Mouse (Mus musculus): ENCODE data around the gene Cldn4. TPM values are rescaled to one million over a fixed set of nuclear protein-coding genes. Genes with fewer than 3 reads are reported as not detected.

The Cldn4 gene
- polyA plus RNA-seq, 1 experiment = 0.21 TPM

DNA sequence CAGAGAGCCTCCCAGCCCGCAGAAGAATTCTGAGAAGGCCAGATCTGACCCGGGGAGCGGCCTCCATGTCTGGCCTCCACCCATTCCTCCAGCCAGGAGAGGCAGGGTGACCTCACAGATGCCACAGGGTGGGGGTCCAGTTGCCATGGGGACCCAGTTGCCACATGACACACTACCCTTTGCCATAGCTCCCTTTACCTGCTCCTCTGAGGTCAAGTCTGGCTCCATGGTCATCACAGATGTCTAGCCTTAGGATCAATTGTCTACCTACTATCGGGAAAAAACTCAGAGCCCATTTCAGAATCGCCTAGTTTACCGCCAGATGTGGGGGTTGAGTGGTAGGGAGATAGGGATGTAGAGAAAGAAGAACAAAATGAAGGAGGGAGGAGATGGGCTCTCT is 40.1 kb downstream of the Cldn4 start, which contains the start of gene Tmem270:
Tmem270 (minus strand) TSS at position 101 of the 400 bp plus-strand sequence.
- H3K27ac ChIP-seq (ENCODE audit: control insufficient read depth, insufficient read depth, low read depth, low read length) = no peak within 1 kb of the TSS; the same call in 1 of the 2 replicates
- peak within 1 kb of the TSS; percentile 87 for H3K4me3 ChIP-seq (ENCODE audit: control insufficient read depth, low read depth, low read length)
- H3K36me3 ChIP-seq (ENCODE audit: control insufficient read depth, insufficient read depth, low read length) = no peaks in the 10 kb centered on the region
- TF ChIP-seq POLR2A (IDR thresholded peaks at IDR 0.05; ENCODE audit: control insufficient read depth, low read depth, low read length) = peak; percentile 63; the same call in 1 of the 2 replicates
- no peak for TF ChIP-seq CTCF (IDR thresholded peaks at IDR 0.05; ENCODE audit: control insufficient read depth, insufficient read depth, insufficient replicate concordance, low read depth, low read length)
- H3K4me1 ChIP-seq (ENCODE audit: control insufficient read depth, insufficient read depth, low read length) = no peaks in the 10 kb centered on the region
- no peaks in the 10 kb centered on the region for H3K27me3 ChIP-seq (ENCODE audit: control insufficient read depth, insufficient read depth, low read length)

DNA sequence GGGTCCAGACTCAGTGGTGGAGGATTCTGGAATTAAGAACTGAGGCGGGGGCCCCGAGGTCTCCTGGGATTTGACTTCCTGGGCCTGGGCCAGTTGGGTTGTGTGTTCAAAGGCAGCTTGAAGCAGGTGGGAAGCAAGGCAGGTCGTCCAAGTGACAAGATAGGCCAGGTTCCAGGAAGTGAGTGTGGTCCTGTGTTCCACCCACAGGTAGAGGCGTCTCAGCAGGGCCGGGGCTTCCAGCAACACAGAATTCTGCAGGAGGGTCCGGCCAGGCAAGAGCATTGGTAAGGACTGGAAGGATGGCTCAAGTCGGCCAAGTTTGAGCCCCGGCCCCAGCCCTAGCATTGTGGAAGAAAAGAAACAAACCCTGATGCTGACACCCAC is 45.1 kb downstream of the Cldn4 start:
- Histone ChIP-seq H3K4me1 (ENCODE audit: control insufficient read depth, insufficient read depth, low read length) (no peaks in the 10 kb centered on the region), H3K36me3 (ENCODE audit: control insufficient read depth, insufficient read depth, low read length) (no peaks in the 10 kb centered on the region), H3K27me3 (ENCODE audit: control insufficient read depth, insufficient read depth, low read length) (no peaks in the 10 kb centered on the region), H3K4me3 (ENCODE audit: control insufficient read depth, low read depth, low read length) (no peak overlapping the region), H3K27ac (ENCODE audit: control insufficient read depth, insufficient read depth, low read depth, low read length) (no peak overlapping the region)
- TF ChIP-seq POLR2A (IDR thresholded peaks at IDR 0.05; ENCODE audit: control insufficient read depth, low read depth, low read length) = no peak
- no peak for TF ChIP-seq CTCF (IDR thresholded peaks at IDR 0.05; ENCODE audit: control insufficient read depth, insufficient read depth, insufficient replicate concordance, low read depth, low read length)

DNA sequence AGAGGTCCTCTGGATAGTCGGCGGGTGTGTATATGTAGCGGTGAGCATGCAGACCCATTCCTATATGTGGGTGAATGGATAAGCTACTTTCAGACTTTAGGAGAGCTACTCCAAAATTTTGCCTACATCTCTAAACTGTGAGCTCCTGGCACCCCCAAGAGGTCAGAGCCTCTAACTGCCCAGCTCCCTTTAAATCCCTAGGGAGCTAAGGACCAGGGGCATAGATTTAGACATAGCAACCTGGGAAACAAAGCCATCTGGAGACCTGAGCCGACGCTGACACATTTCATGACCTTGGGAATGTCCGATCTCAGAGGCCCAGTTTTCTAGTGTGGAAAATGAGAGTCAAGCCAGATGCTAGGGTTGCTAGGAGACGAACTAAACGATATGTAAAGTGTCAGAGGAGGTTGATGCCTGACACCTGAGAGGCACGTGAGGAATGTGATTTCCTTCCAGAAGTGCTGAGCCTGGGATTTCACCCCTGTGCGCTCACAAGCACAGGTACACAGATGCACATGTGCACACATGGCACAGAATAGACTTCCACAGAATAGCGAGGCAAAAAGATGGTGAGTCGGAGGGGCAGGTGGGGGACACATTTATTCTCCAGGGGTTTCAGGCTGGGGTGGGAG is 45.6 kb downstream of the Cldn4 start:
- H3K36me3 ChIP-seq (ENCODE audit: control insufficient read depth, insufficient read depth, low read length) = no peaks in the 10 kb centered on the region
- no peak overlapping the region for H3K27ac ChIP-seq (ENCODE audit: control insufficient read depth, insufficient read depth, low read depth, low read length)
- no peaks in the 10 kb centered on the region for H3K27me3 ChIP-seq (ENCODE audit: control insufficient read depth, insufficient read depth, low read length)
- no peak for TF ChIP-seq CTCF (IDR thresholded peaks at IDR 0.05; ENCODE audit: control insufficient read depth, insufficient read depth, insufficient replicate concordance, low read depth, low read length)
- TF ChIP-seq POLR2A (IDR thresholded peaks at IDR 0.05; ENCODE audit: control insufficient read depth, low read depth, low read length) = no peak
- H3K4me3 ChIP-seq (ENCODE audit: control insufficient read depth, low read depth, low read length) = no peak overlapping the region
- no peaks in the 10 kb centered on the region for H3K4me1 ChIP-seq (ENCODE audit: control insufficient read depth, insufficient read depth, low read length)

DNA sequence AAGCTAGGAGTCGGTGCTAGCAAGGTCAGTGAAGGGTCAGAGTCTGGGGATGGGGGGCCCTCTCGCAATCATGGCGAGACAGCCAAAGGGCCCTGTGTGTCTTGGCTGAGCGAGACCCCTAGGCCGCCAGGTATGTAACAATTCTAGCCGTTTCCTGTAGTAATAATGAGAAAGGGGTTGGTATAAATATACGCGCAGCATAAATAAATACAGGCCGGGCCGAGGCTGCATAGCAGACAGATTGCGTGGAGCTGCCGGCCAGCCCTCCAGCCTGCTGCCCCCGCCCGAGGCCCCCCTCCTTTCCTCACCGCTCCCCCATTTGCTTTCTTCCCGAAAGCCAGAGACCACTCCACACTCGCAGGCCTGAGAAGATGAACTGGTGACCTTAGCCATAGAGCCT is 49.1 kb downstream of the Cldn4 start:
- no peaks in the 10 kb centered on the region for H3K36me3 ChIP-seq (ENCODE audit: control insufficient read depth, insufficient read depth, low read length)
- H3K27ac ChIP-seq (ENCODE audit: control insufficient read depth, insufficient read depth, low read depth, low read length) = no peak overlapping the region
- no peak overlapping the region for H3K4me3 ChIP-seq (ENCODE audit: control insufficient read depth, low read depth, low read length)
- H3K4me1 ChIP-seq (ENCODE audit: control insufficient read depth, insufficient read depth, low read length) = no peaks in the 10 kb centered on the region
- H3K27me3 ChIP-seq (ENCODE audit: control insufficient read depth, insufficient read depth, low read length) = no peaks in the 10 kb centered on the region
- no peak for TF ChIP-seq CTCF (IDR thresholded peaks at IDR 0.05; ENCODE audit: control insufficient read depth, insufficient read depth, insufficient replicate concordance, low read depth, low read length)
- no peak for TF ChIP-seq POLR2A (IDR thresholded peaks at IDR 0.05; ENCODE audit: control insufficient read depth, low read depth, low read length)

DNA sequence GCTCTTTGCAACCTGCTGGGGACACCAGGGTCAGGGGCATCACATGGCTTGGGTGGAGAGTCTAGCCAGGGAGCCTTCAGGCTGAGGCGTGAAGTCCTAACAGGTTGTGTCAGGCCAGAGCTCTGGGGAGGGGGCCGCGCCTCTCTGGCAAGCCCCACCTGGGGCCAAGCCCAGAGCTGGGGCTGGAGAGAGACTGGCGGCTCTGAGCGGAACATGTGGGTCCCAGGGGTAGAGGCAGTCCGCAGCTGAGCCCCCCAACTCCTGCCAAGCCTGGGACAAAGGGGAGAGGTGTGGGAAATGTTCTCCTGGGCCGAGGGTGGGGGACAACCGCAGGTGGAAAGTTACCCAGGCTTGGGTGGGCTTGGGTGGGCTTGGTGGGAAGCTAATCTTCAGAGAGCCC is 49.8 kb downstream of the Cldn4 start:
- Histone ChIP-seq H3K4me1 (ENCODE audit: control insufficient read depth, insufficient read depth, low read length) (no peaks in the 10 kb centered on the region), H3K27ac (ENCODE audit: control insufficient read depth, insufficient read depth, low read depth, low read length) (no peak overlapping the region), H3K36me3 (ENCODE audit: control insufficient read depth, insufficient read depth, low read length) (no peaks in the 10 kb centered on the region), H3K4me3 (ENCODE audit: control insufficient read depth, low read depth, low read length) (no peak overlapping the region), H3K27me3 (ENCODE audit: control insufficient read depth, insufficient read depth, low read length) (no peaks in the 10 kb centered on the region)
- no peak for TF ChIP-seq CTCF (IDR thresholded peaks at IDR 0.05; ENCODE audit: control insufficient read depth, insufficient read depth, insufficient replicate concordance, low read depth, low read length)
- no peak for TF ChIP-seq POLR2A (IDR thresholded peaks at IDR 0.05; ENCODE audit: control insufficient read depth, low read depth, low read length)

DNA sequence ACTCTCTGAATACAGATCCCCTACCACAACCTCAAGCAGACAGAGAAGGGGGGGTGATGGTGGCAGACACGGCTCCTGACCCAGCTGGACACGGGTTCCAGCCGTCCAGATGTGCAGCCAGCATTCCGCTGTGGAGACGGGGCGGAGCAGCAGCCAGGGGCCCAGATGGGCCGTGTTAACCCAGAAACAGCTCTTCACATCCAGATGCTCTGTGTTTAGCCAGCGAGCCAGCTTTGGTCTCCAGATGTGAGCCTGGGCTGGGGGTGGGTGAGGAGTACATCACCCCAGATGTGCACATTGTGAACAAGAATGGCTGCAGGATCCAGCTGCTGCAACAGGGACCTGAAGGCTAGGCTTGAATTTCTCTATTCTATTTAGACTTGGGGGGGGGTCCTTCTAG is 51.4 kb downstream of the Cldn4 start:
- TF ChIP-seq CTCF (IDR thresholded peaks at IDR 0.05; ENCODE audit: control insufficient read depth, insufficient read depth, insufficient replicate concordance, low read depth, low read length) (no peak), POLR2A (IDR thresholded peaks at IDR 0.05; ENCODE audit: control insufficient read depth, low read depth, low read length) (no peak)
- Histone ChIP-seq H3K36me3 (ENCODE audit: control insufficient read depth, insufficient read depth, low read length) (no peaks in the 10 kb centered on the region), H3K27me3 (ENCODE audit: control insufficient read depth, insufficient read depth, low read length) (no peaks in the 10 kb centered on the region), H3K27ac (ENCODE audit: control insufficient read depth, insufficient read depth, low read depth, low read length) (no peak overlapping the region), H3K4me3 (ENCODE audit: control insufficient read depth, low read depth, low read length) (no peak overlapping the region), H3K4me1 (ENCODE audit: control insufficient read depth, insufficient read depth, low read length) (no peaks in the 10 kb centered on the region)

Other genes starting within 250 kb of the Cldn4 start
- gene Eln, start 199.6 kb downstream of the Cldn4 start, polyA plus RNA-seq (2012; rRNA removed) = 12.8 and 13.8 TPM in 2 replicates
- gene Tmem270, start 40.2 kb downstream of the Cldn4 start, polyA plus RNA-seq (2012; rRNA removed) = 293 and 298 TPM in 2 replicates
- 11.2 and 12.2 TPM in 2 replicates for gene Cldn13, start 31.4 kb downstream of the Cldn4 start, polyA plus RNA-seq (2012; rRNA removed)
- 6.3 and 6.9 TPM in 2 replicates for gene Mettl27, start 14.6 kb downstream of the Cldn4 start, polyA plus RNA-seq (2012; rRNA removed)
- gene Cldn3, start 39.3 kb upstream of the Cldn4 start, polyA plus RNA-seq (2012; rRNA removed) = 8.7 and 19.7 TPM in 2 replicates
- gene Abhd11, start 62.2 kb upstream of the Cldn4 start, polyA plus RNA-seq (2012; rRNA removed) = 102 and 108 TPM in 2 replicates
- gene Stx1a, start 76.5 kb upstream of the Cldn4 start, polyA plus RNA-seq (2012; rRNA removed) = 6.8 and 7.6 TPM in 2 replicates
- 23.4 TPM in 2 replicates for gene Dnajc30, start 117.3 kb upstream of the Cldn4 start, polyA plus RNA-seq (2012; rRNA removed)
- 42.9 and 43.5 TPM in 2 replicates for gene Bud23, start 118.0 kb upstream of the Cldn4 start, polyA plus RNA-seq (2012; rRNA removed)
- 0.33 and 0.71 TPM in 2 replicates for gene Vps37d, start 131.3 kb upstream of the Cldn4 start, polyA plus RNA-seq (2012; rRNA removed)
- gene Mlxipl, start 143.0 kb upstream of the Cldn4 start, polyA plus RNA-seq (2012; rRNA removed) = 16.7 and 19.6 TPM in 2 replicates
- 63.4 and 65.5 TPM in 2 replicates for gene Tbl2, start 202.7 kb upstream of the Cldn4 start, polyA plus RNA-seq (2012; rRNA removed)
- gene Bcl7b, start 221.3 kb upstream of the Cldn4 start, polyA plus RNA-seq (2012; rRNA removed) = 33.8 and 36.7 TPM in 2 replicates
- 6.4 and 7.7 TPM in 2 replicates for gene Baz1b, start 240.3 kb upstream of the Cldn4 start, polyA plus RNA-seq (2012; rRNA removed)